Mouse (Mus musculus) stomach, embryonic 15.5 days (tissue): ENCODE measurements at regions not wholly inside any gene's neighbourhood (a gene's known extent, or its start where the extent isn't known, plus 50 kb on each side); places are given as distances from the start of the nearest gene placed in this dataset.

Source experiments
- ATAC-seq: fragments of 200-750 bp; cut with Nextera tagmentation; 2 replicates; pipeline ENCODE4 v1.8.0; 2017; ENCODE audit warnings: low read depth, moderate number of reproducible peaks, moderate TSS enrichment; ENCODE audit not compliant: insufficient read depth, low FRiP score
- H3K27ac ChIP-seq: fragments of 300-500 bp; sonication (generic); 2 replicates; pipeline ENCODE4 v1.5.1; 2015; ENCODE audit warnings: mild to moderate bottlenecking, inconsistent platforms
- H3K27me3 ChIP-seq: fragments of 300-500 bp; sonication (generic); replicated peaks from 2 replicates; pipeline ENCODE4 v1.6.1; 2015; ENCODE audit warnings: inconsistent platforms
- H3K36me3 ChIP-seq: fragments of 300-500 bp; sonication (generic); 2 replicates; pipeline ENCODE4 v1.6.1; 2015; ENCODE audit warnings: inconsistent platforms
- H3K4me1 ChIP-seq: fragments of 300-500 bp; sonication (generic); 2 replicates; pipeline ENCODE4 v1.6.1; 2015; ENCODE audit warnings: inconsistent platforms
- H3K4me2 ChIP-seq: fragments of 300-500 bp; sonication (generic); 2 replicates; pipeline ENCODE4 v1.6.1; 2015; ENCODE audit warnings: mild to moderate bottlenecking, inconsistent platforms
- H3K4me3 ChIP-seq: fragments of 300-500 bp; sonication (generic); replicated peaks from 2 replicates; pipeline ENCODE4 v1.5.1; 2015; ENCODE audit warnings: inconsistent platforms
- H3K9ac ChIP-seq: fragments of 300-500 bp; sonication (generic); 2 replicates; pipeline ENCODE4 v1.6.1; 2015; ENCODE audit warnings: inconsistent platforms
- H3K9me3 ChIP-seq: fragments of 300-500 bp; sonication (generic); 2 replicates; pipeline ENCODE4 v1.6.1; 2016; ENCODE audit warnings: inconsistent platforms
- WGBS: fragments of 180-500 bp; shearing (Covaris S2); methylation state at CpG from one replicate; pipeline ENCODE4 v1.1.7; 2015; 5-methylcytosine and 5-hydroxymethylcytosine counted together

GRCm38 (mm10) chr7:71234176-71234769, 117.0 kb downstream of the Gm10295 start:
- no peaks in the 10 kb centered on the region for H3K36me3 ChIP-seq
- no peak overlapping the region for H3K9ac ChIP-seq
- 20% methylated on average over 5 of the region's 5 CpGs for WGBS
- H3K27ac ChIP-seq = peak overlapping the region; percentile 77
- peak overlapping the region; percentile 27 for H3K4me2 ChIP-seq
- H3K9me3 ChIP-seq = no peaks in the 10 kb centered on the region
- no peak overlapping the region for H3K4me3 ChIP-seq
- peaks cover 10% of the 10 kb centered on the region; the same call in 1 of the 2 replicates for H3K4me1 ChIP-seq
- no peaks in the 10 kb centered on the region for H3K27me3 ChIP-seq
- peak; percentile 58; the same call in 1 of the 2 replicates for ATAC-seq

- Histone ChIP-seq H3K4me3 (no peak overlapping the region), H3K27me3 (no peaks in the 10 kb centered on the region), H3K4me1 (peaks cover 10% of the 10 kb centered on the region; the same call in 1 of the 2 replicates), H3K27ac (0 out of 2 replicates have a peak overlapping the region, but pooled peaks have one; percentile 36), H3K36me3 (no peaks in the 10 kb centered on the region), H3K9ac (no peak overlapping the region), H3K9me3 (no peaks in the 10 kb centered on the region), H3K4me2 (no peak overlapping the region)
- no peak for ATAC-seq
- 52% methylated on average over 8 of the region's 8 CpGs for WGBS
Observed at GRCm38 (mm10) chr7:71232821-71233815, 118.2 kb downstream of the Gm10295 start.

GRCm38 (mm10) chr7:71230901-71231477, 120.3 kb downstream of the Gm10295 start:
- Histone ChIP-seq H3K9ac (no peak overlapping the region), H3K36me3 (no peaks in the 10 kb centered on the region), H3K27me3 (no peaks in the 10 kb centered on the region), H3K4me2 (no peak overlapping the region), H3K27ac (no peak overlapping the region), H3K4me3 (no peak overlapping the region), H3K4me1 (peaks cover 10% of the 10 kb centered on the region; the same call in 1 of the 2 replicates), H3K9me3 (no peaks in the 10 kb centered on the region)
- ATAC-seq = no peak
- WGBS = 46% methylated on average over 4 of the region's 4 CpGs

GRCm38 (mm10) chr7:71229183-71229582, 122.1 kb downstream of the Gm10295 start:
- peak overlapping the region; percentile 13; the same call in 1 of the 2 replicates for H3K27ac ChIP-seq

GRCm38 (mm10) chr7:71224320-71224865, 126.9 kb downstream of the Gm10295 start:
- WGBS = 41% methylated on average over 9 of the region's 9 CpGs
- Histone ChIP-seq H3K9me3 (no peaks in the 10 kb centered on the region), H3K27ac (no peak overlapping the region), H3K4me1 (no peaks in the 10 kb centered on the region), H3K4me3 (peak overlapping the region; percentile 11; the same call in 1 of the 2 replicates), H3K4me2 (peak overlapping the region; percentile 49), H3K36me3 (no peaks in the 10 kb centered on the region), H3K9ac (no peak overlapping the region), H3K27me3 (no peaks in the 10 kb centered on the region)
- no peak for ATAC-seq

More at GRCm38 (mm10) chr7:71229183-71229582, 122.1 kb downstream of the Gm10295 start:
- Histone ChIP-seq H3K27me3 (no peaks in the 10 kb centered on the region), H3K36me3 (no peaks in the 10 kb centered on the region), H3K4me3 (no peak overlapping the region), H3K9me3 (no peaks in the 10 kb centered on the region), H3K4me2 (no peak overlapping the region), H3K4me1 (peaks cover 9% of the 10 kb centered on the region; the same call in 1 of the 2 replicates), H3K9ac (no peak overlapping the region)
- ATAC-seq = no peak
- 61% methylated on average over 3 of the region's 3 CpGs for WGBS

GRCm38 (mm10) chr7:71223513-71224319, 127.6 kb downstream of the Gm10295 start:
- H3K27ac ChIP-seq = no peak overlapping the region
- H3K4me2 ChIP-seq = peak overlapping the region; percentile 49
- ATAC-seq = no peak
- H3K4me3 ChIP-seq = peak overlapping the region; percentile 11; the same call in 1 of the 2 replicates
- no peaks in the 10 kb centered on the region for H3K36me3 ChIP-seq
- no peaks in the 10 kb centered on the region for H3K9me3 ChIP-seq
- WGBS = 30% methylated on average over 17 of the region's 17 CpGs
- no peaks in the 10 kb centered on the region for H3K4me1 ChIP-seq
- H3K27me3 ChIP-seq = no peaks in the 10 kb centered on the region
- H3K9ac ChIP-seq = no peak overlapping the region

- H3K27me3 ChIP-seq = no peaks in the 10 kb centered on the region
- no peak overlapping the region for H3K4me2 ChIP-seq
- H3K36me3 ChIP-seq = no peaks in the 10 kb centered on the region
- H3K27ac ChIP-seq = no peak overlapping the region
- H3K4me1 ChIP-seq = no peaks in the 10 kb centered on the region
- H3K9me3 ChIP-seq = no peaks in the 10 kb centered on the region
- no peak for ATAC-seq
- H3K9ac ChIP-seq = no peak overlapping the region
- H3K4me3 ChIP-seq = no peak overlapping the region
- 52% methylated on average over 7 of the region's 7 CpGs for WGBS
Observed at GRCm38 (mm10) chr7:71217344-71217743, 133.9 kb downstream of the Gm10295 start.

- Histone ChIP-seq H3K4me2 (no peak overlapping the region), H3K9ac (no peak overlapping the region), H3K9me3 (no peaks in the 10 kb centered on the region), H3K27me3 (no peaks in the 10 kb centered on the region), H3K4me1 (no peaks in the 10 kb centered on the region), H3K27ac (no peak overlapping the region), H3K4me3 (no peak overlapping the region), H3K36me3 (no peaks in the 10 kb centered on the region)
- ATAC-seq = no peak
- WGBS = 29% methylated on average over 2 of the region's 2 CpGs
Observed at GRCm38 (mm10) chr7:71216808-71217207, 134.5 kb downstream of the Gm10295 start.

- Histone ChIP-seq H3K27ac (peak overlapping the region; percentile 18; the same call in 1 of the 2 replicates), H3K9me3 (no peaks in the 10 kb centered on the region), H3K4me2 (no peak overlapping the region)
Observed at GRCm38 (mm10) chr7:71214500-71215055, 136.7 kb downstream of the Gm10295 start.

GRCm38 (mm10) chr7:71193131-71193530, 158.2 kb downstream of the Gm10295 start:
- H3K27ac ChIP-seq = no peak overlapping the region
- 23% methylated on average over 7 of the region's 7 CpGs for WGBS
- no peak for ATAC-seq

More at GRCm38 (mm10) chr7:71214500-71215055, 136.7 kb downstream of the Gm10295 start:
- H3K9ac ChIP-seq = no peak overlapping the region
- no peaks in the 10 kb centered on the region for H3K4me1 ChIP-seq
- H3K27me3 ChIP-seq = no peaks in the 10 kb centered on the region
- 43% methylated on average over 13 of the region's 13 CpGs for WGBS
- no peaks in the 10 kb centered on the region for H3K36me3 ChIP-seq
- ATAC-seq = no peak
- H3K4me3 ChIP-seq = no peak overlapping the region

More at GRCm38 (mm10) chr7:71193131-71193530, 158.2 kb downstream of the Gm10295 start:
- Histone ChIP-seq H3K9ac (no peak overlapping the region), H3K4me2 (no peak overlapping the region), H3K27me3 (no peaks in the 10 kb centered on the region), H3K9me3 (no peaks in the 10 kb centered on the region), H3K4me1 (no peaks in the 10 kb centered on the region; the same call in 1 of the 2 replicates), H3K36me3 (no peaks in the 10 kb centered on the region), H3K4me3 (no peak overlapping the region)
